Mouse (Mus musculus) forebrain, embryonic 14.5 days (tissue): ENCODE results near the gene Smim4. TPM values are rescaled to one million over a fixed set of nuclear protein-coding genes. Genes with fewer than 3 reads are reported as not detected.
A peak's percentile ranks its signal among the peaks of the same experiment; 100 is the strongest.

Experiments
- ATAC-seq: fragments of 200-750 bp; cut with Nextera tagmentation; 2 replicates; pipeline ENCODE4 v1.8.0; 2017; ENCODE audit warnings: mild to moderate bottlenecking, moderate library complexity
- DNase-seq: peaks from one replicate; pipeline ENCODE4 v3.0.0-alpha.2; 2015; ENCODE audit warnings: low spot score
- H3K27ac ChIP-seq: fragments of 300-500 bp; sonication (generic); 2 replicates; pipeline ENCODE4 v1.5.1; 2014; ENCODE audit warnings: low read depth, mild to moderate bottlenecking, control low read depth, low read length, moderate library complexity
- H3K27me3 ChIP-seq: fragments of 300-500 bp; sonication (generic); replicated peaks from 2 replicates; pipeline ENCODE4 v1.6.1; 2014; ENCODE audit warnings: low read length, control low read depth, mixed read lengths; ENCODE audit not compliant: control insufficient read depth, insufficient read depth
- H3K36me3 ChIP-seq: fragments of 300-500 bp; sonication (generic); 2 replicates; pipeline ENCODE4 v1.6.1; 2014; ENCODE audit warnings: low read length, control low read depth; ENCODE audit not compliant: control insufficient read depth, insufficient read depth
- H3K4me1 ChIP-seq: fragments of 300-500 bp; sonication (generic); 2 replicates; pipeline ENCODE4 v1.6.1; 2014; ENCODE audit warnings: antibody characterized with exemption, low read length, control low read depth; ENCODE audit not compliant: control insufficient read depth, insufficient read depth
- H3K4me2 ChIP-seq: fragments of 300-500 bp; sonication (generic); 2 replicates; pipeline ENCODE4 v1.6.1; 2014; ENCODE audit warnings: mild to moderate bottlenecking, control low read depth, low read length
- H3K4me3 ChIP-seq: fragments of 300-500 bp; sonication (generic); 2 replicates; pipeline ENCODE4 v1.5.1; 2014; ENCODE audit warnings: low read depth, low read length, control low read depth
- H3K9ac ChIP-seq: fragments of 300-500 bp; sonication (generic); 2 replicates; pipeline ENCODE4 v1.6.1; 2014; ENCODE audit warnings: mild to moderate bottlenecking, low read length, control low read depth, moderate library complexity
- H3K9me3 ChIP-seq: fragments of 300-500 bp; sonication (generic); replicated peaks from 2 replicates; pipeline ENCODE4 v1.6.1; 2016; ENCODE audit warnings: low read length, control low read depth, mixed read lengths; ENCODE audit not compliant: control insufficient read depth
- WGBS: fragments of 180-500 bp; shearing (Covaris S2); extraction: QIAGEN DNeasy Blood & Tissue Kit; methylation state at CpG from one replicate; pipeline ENCODE4 v1.1.7; 2014; 5-methylcytosine and 5-hydroxymethylcytosine counted together
- polyA plus RNA-seq: library from polyadenylated mRNA; unstranded; fragments of >200 nt; fragmentation: Nextera tagmentation; extraction: Ambion mirVana; gene quantifications from 2 replicates; pipeline ENCODE4 v1.2.1, GENCODE M21; 2014

Smim4 gene
- 72.1 and 93.8 TPM in 2 replicates for polyA plus RNA-seq

DNA sequence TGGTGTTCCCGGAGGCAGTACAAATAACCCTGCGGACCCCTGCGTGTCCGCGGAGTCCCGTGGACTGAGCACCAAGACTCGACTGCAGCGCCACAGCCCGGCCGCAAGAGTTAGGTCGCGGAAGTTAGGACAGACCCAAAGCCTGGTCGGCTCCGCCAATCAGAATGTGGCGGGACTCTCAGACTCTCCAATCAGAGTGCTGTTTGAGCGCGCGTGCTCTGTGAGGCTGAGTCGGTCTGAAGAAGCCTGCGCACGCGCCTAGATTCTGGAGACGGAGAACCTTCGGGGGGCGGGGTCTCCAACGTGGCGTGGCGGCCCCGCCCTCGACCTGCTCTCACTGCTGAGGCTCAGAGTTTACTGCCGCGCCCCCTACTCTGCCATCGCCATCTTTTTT lies at the start of gene Smim4:
Gene Smim4 (minus strand): TSS at position 131 of the 394 bp plus-strand sequence.
- no peaks in the 10 kb centered on the region for H3K27me3 ChIP-seq
- peak within 1 kb of the TSS; percentile 72 for H3K9ac ChIP-seq
- ATAC-seq (peak; percentile 95), DNase-seq (peak; percentile 100)
- H3K9me3 ChIP-seq: no peaks in the 10 kb centered on the region
- peaks cover 34% of the 10 kb centered on the region for H3K4me1 ChIP-seq
- H3K36me3 ChIP-seq: no peaks in the 10 kb centered on the region
- H3K4me2 ChIP-seq: peak within 1 kb of the TSS; percentile 62
- peak within 1 kb of the TSS; percentile 67 for H3K4me3 ChIP-seq
- H3K27ac ChIP-seq: peak within 1 kb of the TSS; percentile 82
- WGBS: 0% methylated on average over 33 of the region's 33 CpGs

DNA sequence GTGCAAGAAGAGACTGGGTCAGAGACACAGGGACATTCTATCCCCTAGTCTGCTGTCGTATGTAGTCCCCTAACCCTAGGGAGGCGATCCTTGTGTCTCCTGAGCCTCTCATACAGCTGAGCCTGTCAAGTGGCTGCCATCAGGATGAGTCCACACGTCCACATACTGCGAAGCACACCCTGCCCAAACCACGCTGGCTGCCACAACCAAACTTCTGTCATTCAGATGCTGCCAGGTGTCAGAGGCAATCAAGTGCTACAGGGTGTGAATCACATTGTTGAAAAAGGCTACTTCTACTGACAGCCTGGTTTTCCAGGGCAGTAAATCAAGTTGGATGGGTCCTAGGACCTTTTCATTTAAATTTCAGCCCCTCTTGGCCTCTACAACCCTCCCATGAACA lies 49.0 kb upstream of the Smim4 start:
- no peaks in the 10 kb centered on the region for H3K4me1 ChIP-seq
- peaks cover 96% of the 10 kb centered on the region for H3K36me3 ChIP-seq
- H3K27ac ChIP-seq: no peak overlapping the region
- no peak for ATAC-seq
- H3K4me2 ChIP-seq: no peak overlapping the region
- no peaks in the 10 kb centered on the region for H3K9me3 ChIP-seq
- WGBS: 93% methylated on average over 5 of the region's 5 CpGs
- no peak overlapping the region for H3K4me3 ChIP-seq
- H3K27me3 ChIP-seq: no peaks in the 10 kb centered on the region
- no peak overlapping the region for H3K9ac ChIP-seq
- DNase-seq: no peak

- Histone ChIP-seq H3K36me3 (peaks cover 96% of the 10 kb centered on the region), H3K4me2 (no peak overlapping the region), H3K27ac (no peak overlapping the region), H3K4me1 (no peaks in the 10 kb centered on the region), H3K9me3 (no peaks in the 10 kb centered on the region), H3K9ac (no peak overlapping the region), H3K4me3 (no peak overlapping the region), H3K27me3 (no peaks in the 10 kb centered on the region)
- 94% methylated on average over 16 of the region's 16 CpGs for WGBS
- DNase-seq: no peak
- ATAC-seq: no peak
These were observed 48.5 kb upstream of the Smim4 start for GRCm38 (mm10) chr14:31177287-31177686.

DNA sequence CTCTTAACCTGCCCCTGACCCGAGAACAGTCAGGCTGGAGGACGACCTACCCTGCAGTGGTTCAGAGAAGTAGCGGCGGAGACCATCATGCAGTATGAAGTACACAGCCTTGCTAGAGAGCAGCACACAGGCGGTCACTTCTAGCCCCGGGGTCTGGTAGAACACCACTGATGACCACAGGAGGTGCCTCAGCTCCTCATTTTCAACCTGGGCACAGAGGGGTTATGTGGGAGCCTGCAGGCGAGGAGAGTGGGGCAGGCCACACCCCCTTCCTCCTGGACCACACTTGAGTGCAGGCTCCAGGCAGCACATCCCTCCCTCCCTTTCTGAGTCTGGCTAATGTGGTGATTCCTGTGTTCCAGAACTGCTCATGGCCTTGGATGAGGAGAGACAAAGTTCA lies 44.8 kb upstream of the Smim4 start:
- Histone ChIP-seq H3K27ac (no peak overlapping the region), H3K4me3 (no peak overlapping the region), H3K4me1 (no peaks in the 10 kb centered on the region), H3K9me3 (no peaks in the 10 kb centered on the region), H3K9ac (no peak overlapping the region), H3K36me3 (peaks cover 82% of the 10 kb centered on the region), H3K4me2 (no peak overlapping the region), H3K27me3 (no peaks in the 10 kb centered on the region)
- DNase-seq: no peak
- no peak for ATAC-seq
- 92% methylated on average over 7 of the region's 7 CpGs for WGBS

DNA sequence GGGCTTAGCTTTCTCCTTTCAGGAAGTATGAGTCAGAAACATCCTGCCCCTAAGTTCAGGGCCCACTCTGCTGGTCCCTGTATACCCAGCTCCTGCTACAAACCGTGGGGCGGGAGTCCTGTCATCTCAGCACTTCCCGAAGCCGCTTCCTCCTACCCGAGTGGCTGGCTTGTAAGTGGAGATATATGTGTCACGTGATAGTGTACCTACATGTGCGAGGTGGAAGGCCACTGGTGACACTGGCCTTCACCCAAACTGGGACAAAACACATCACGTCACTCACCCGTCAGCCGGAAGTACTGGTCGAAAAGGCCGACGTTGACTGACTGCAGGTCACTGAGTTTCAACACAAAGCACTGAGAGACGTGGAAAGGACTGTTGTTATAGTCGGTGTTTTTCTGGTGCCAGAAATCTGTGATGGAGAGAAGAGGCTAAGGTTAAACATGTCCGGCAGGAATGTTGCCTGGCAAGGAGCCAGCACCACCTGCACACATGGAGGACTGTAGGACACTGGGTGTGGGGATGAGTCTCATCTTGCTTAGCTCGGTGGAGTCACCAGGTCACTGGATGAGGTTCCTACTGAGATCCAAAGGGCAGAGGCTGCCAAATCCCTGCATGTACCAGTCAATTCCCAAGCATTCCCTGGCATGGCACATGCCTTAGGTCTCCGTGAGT lies 44.2 kb upstream of the Smim4 start:
- ATAC-seq: no peak
- DNase-seq: no peak
- Histone ChIP-seq H3K9ac (no peak overlapping the region), H3K27ac (no peak overlapping the region), H3K4me3 (no peak overlapping the region), H3K36me3 (peaks cover 79% of the 10 kb centered on the region), H3K27me3 (no peaks in the 10 kb centered on the region), H3K4me1 (no peaks in the 10 kb centered on the region), H3K9me3 (no peaks in the 10 kb centered on the region), H3K4me2 (no peak overlapping the region)
- WGBS: 91% methylated on average over 18 of the region's 18 CpGs

DNA sequence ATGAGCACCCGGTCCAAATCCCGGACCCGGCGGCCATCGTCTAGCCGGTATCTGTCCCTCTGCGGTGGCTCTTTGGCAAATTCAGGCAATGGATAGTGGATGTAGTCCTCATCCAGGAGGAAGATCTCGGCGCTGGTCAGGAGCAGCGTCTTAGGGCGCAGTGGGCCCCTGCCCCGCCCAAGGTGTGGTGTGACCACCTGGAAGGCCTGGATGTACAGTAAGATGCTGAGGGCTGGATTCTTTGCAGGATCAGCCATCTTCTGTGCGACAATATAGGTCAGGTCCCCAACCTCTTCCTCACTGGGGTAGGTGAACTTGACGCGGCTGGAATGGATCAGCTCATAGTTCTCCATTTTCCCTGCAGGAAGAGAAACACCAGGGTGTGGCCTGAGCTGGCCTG lies 43.1 kb upstream of the Smim4 start:
- no peak for DNase-seq
- Histone ChIP-seq H3K4me2 (no peak overlapping the region), H3K27ac (no peak overlapping the region), H3K4me3 (no peak overlapping the region), H3K4me1 (no peaks in the 10 kb centered on the region), H3K9me3 (no peaks in the 10 kb centered on the region), H3K9ac (no peak overlapping the region), H3K27me3 (no peaks in the 10 kb centered on the region), H3K36me3 (peaks cover 69% of the 10 kb centered on the region)
- 96% methylated on average over 15 of the region's 15 CpGs for WGBS
- ATAC-seq: no peak

DNA sequence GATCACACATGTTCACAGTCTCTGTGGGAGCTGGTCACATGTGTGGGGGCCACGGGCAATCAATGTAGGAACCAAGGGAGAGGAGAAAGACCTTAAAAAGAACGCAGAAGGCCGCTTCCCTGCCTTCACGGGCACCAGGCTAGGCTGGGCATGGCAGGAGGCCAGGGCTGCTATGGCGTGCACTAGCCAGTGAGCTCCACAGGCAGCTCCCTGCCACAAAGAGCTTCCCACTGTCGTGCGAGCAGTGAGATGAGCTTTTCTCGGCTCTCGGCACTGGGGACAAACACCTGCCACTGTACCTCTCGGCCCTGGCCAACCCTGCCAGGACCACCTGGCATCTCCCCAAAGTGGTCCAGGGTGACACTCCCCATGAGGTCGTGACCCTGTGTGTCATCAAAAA lies 42.6 kb upstream of the Smim4 start:
- H3K4me3 ChIP-seq: no peak overlapping the region
- no peak overlapping the region for H3K4me2 ChIP-seq
- ATAC-seq (0 out of 2 replicates have a peak, but pooled peaks have one; percentile 15), DNase-seq (peak; percentile 30)
- peak overlapping the region; percentile 39; the same call in 1 of the 2 replicates for H3K27ac ChIP-seq
- H3K9ac ChIP-seq: no peak overlapping the region
- H3K27me3 ChIP-seq: no peaks in the 10 kb centered on the region
- H3K9me3 ChIP-seq: no peaks in the 10 kb centered on the region
- 72% methylated on average over 11 of the region's 11 CpGs for whole genome bisulfite sequencing
- peaks cover 64% of the 10 kb centered on the region for H3K36me3 ChIP-seq
- no peaks in the 10 kb centered on the region for H3K4me1 ChIP-seq

DNA sequence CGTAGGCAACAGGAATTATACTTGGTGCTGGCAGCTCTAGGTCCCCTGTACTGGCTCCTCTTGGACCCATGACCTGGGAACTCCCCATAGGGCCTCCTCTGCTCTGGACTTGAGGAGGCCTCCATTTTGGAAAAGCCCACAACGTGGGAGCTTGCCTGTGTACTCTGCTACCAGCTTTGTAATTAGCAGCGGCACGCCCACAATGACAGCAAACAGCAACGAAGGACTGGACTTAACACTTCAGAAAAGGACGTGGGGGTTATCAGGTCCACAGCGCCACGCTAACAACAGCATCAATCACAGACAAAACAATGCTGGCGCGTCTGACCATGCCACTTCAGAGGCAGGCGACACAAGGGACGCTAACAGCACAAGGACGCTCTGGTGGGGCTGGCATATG lies 42.2 kb upstream of the Smim4 start:
- 88% methylated on average over 13 of the region's 13 CpGs for WGBS
- no peak overlapping the region for H3K4me2 ChIP-seq
- ATAC-seq (no peak), DNase-seq (no peak)
- no peak overlapping the region for H3K4me3 ChIP-seq
- no peaks in the 10 kb centered on the region for H3K4me1 ChIP-seq
- no peak overlapping the region for H3K9ac ChIP-seq
- no peaks in the 10 kb centered on the region for H3K27me3 ChIP-seq
- peak overlapping the region; percentile 39; the same call in 1 of the 2 replicates for H3K27ac ChIP-seq
- H3K9me3 ChIP-seq: no peaks in the 10 kb centered on the region
- H3K36me3 ChIP-seq: peaks cover 60% of the 10 kb centered on the region

DNA sequence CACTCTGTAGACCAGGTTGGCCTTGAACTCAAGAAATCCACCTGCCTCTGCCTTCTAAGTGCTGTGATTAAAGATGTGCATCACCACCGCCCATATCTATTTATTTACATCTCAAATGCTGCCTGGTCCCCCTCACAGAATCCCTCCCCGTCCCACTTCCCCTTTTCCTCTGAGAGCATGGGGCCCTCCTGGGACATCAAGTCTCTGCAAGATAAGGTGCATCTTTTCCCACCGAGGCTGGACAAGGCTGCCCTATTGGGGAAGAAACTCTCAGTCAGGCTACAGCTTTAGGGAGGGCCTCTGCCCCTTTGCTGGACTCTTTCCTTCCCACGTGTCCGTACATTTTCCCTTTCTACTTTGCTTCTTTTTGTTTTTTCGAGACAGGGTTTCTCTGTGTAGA lies 40.8 kb upstream of the Smim4 start:
- no peaks in the 10 kb centered on the region for H3K4me1 ChIP-seq
- H3K27ac ChIP-seq: no peak overlapping the region
- H3K36me3 ChIP-seq: peaks cover 46% of the 10 kb centered on the region
- H3K9ac ChIP-seq: no peak overlapping the region
- no peak for ATAC-seq
- H3K4me2 ChIP-seq: no peak overlapping the region
- 82% methylated on average over 6 of the region's 6 CpGs for WGBS
- DNase-seq: no peak
- no peak overlapping the region for H3K4me3 ChIP-seq
- no peaks in the 10 kb centered on the region for H3K27me3 ChIP-seq
- no peaks in the 10 kb centered on the region for H3K9me3 ChIP-seq
